21 mouse cellular contexts compared by ENCODE assay signal in genomic region chr8:114789616-114790015, GRCm38 (mm10).
DNase-seq lines count a peak whose midpoint lies in the region; ATAC-seq and TF ChIP-seq lines count a peak whose summit lies in the region.
"Had no signal": no experiment of that assay in that cellular context is flagged by ENCODE, and none has a peak within 500 bp of the region (broad histone marks: within the 10 kb centered on the region; RNA-seq: fewer than 3 reads in every experiment).

No protein-coding gene starts in this region.

- no peaks in the 10 kb centered on the region for H3K27me3 ChIP-seq in lung, postnatal 0 days (replicated peaks; ENCODE audit: insufficient read depth, low read length)
- H3K27me3 ChIP-seq: embryonic facial prominence, embryonic 15.5 days; heart, embryonic 13.5 days; hindbrain, embryonic 15.5 days had no signal

- peak; percentile 17 for DNase-seq in lung, postnatal 10 days
- DNase-seq in lung, postnatal 0 days (ENCODE audit: low spot score): no peak
- peak; percentile 11 for DNase-seq in thymus, postnatal 25 days
- no peak for DNase-seq in thymus, postnatal 14 days
- DNase-seq in T-cell, adult 2 months (ENCODE audit: low spot score): peak; percentile 68
- no peak for DNase-seq in adrenal gland, adult 18-20 months (ENCODE audit: low spot score in 2 of 2)
- DNase-seq in urinary bladder, postnatal 25 days (ENCODE audit: low spot score): no peak
- DNase-seq: adrenal gland, adult 2 months; adrenal gland, postnatal 25 days; cerebellum, adult 18-20 months; cerebellum, postnatal 10 days; gastrocnemius, adult 2 months; gastrocnemius, postnatal 25 days; heart, postnatal 36 days had no signal

- whole genome bisulfite sequencing in lung, postnatal 0 days: 71% methylated on average over 7 of the region's 7 CpGs

- H3K4me1 ChIP-seq in lung, postnatal 0 days (ENCODE audit: insufficient read depth, low read depth, low read length): no peaks in the 10 kb centered on the region
- H3K4me1 ChIP-seq: embryonic facial prominence, embryonic 15.5 days; forebrain, embryonic 10.5 days had no signal

- no peak for ATAC-seq in lung, postnatal 0 days
- ATAC-seq: forebrain, embryonic 14.5 days had no signal

- no peak overlapping the region for H3K4me2 ChIP-seq in lung, postnatal 0 days (replicated peaks; ENCODE audit: low read depth, low read length)
- H3K4me2 ChIP-seq: embryonic facial prominence, embryonic 15.5 days; heart, embryonic 13.5 days; hindbrain, embryonic 15.5 days had no signal

- H3K36me3 ChIP-seq in lung, postnatal 0 days (ENCODE audit: insufficient read depth, low read length): no peaks in the 10 kb centered on the region
- H3K36me3 ChIP-seq: embryonic facial prominence, embryonic 15.5 days; forebrain, embryonic 10.5 days; G1E; heart, embryonic 13.5 days; hindbrain, embryonic 15.5 days had no signal

- no peak overlapping the region for H3K4me3 ChIP-seq in lung, postnatal 0 days (ENCODE audit: low read depth, low read length)
- H3K4me3 ChIP-seq: embryonic facial prominence, embryonic 15.5 days; erythroblast, embryonic 14.5 days; forebrain, embryonic 10.5 days; gastrocnemius, adult 2 months; heart, embryonic 13.5 days; hindbrain, embryonic 15.5 days had no signal

- no peak for TF ChIP-seq EP300 in lung, postnatal 0 days (IDR thresholded peaks at IDR 0.05)

- H3K9me3 ChIP-seq in lung, postnatal 0 days (ENCODE audit: low read length): no peaks in the 10 kb centered on the region
- H3K9me3 ChIP-seq: embryonic facial prominence, embryonic 15.5 days; forebrain, embryonic 10.5 days; heart, embryonic 13.5 days; hindbrain, embryonic 15.5 days had no signal

- H3K27ac ChIP-seq in lung, postnatal 0 days (ENCODE audit: low read length): no peak overlapping the region
- H3K27ac ChIP-seq: embryonic facial prominence, embryonic 15.5 days; forebrain, embryonic 10.5 days; gastrocnemius, adult 2 months; heart, embryonic 13.5 days; hindbrain, embryonic 15.5 days had no signal

- TF ChIP-seq CTCF in lung, postnatal 0 days (IDR thresholded peaks at IDR 0.05): no peak

- no peak overlapping the region for H3K9ac ChIP-seq in lung, postnatal 0 days (replicated peaks; ENCODE audit: low read depth)
- H3K9ac ChIP-seq: embryonic facial prominence, embryonic 15.5 days; heart, embryonic 13.5 days; hindbrain, embryonic 15.5 days had no signal

Comparison
In these comparisons a context has a peak if more than half of its experiments do, and no peak if none do; other contexts are left out.
1. DNase-seq: peak in lung, postnatal 10 days (single experiment), thymus, postnatal 25 days (single experiment) and T-cell, adult 2 months (single experiment); none in lung, postnatal 0 days (single experiment), thymus, postnatal 14 days (single experiment), adrenal gland, adult 18-20 months (0 of 2) and urinary bladder, postnatal 25 days (single experiment).